Mouse (Mus musculus) heart, postnatal 0 days (tissue): ENCODE data around the gene Cyp2c23.

Experiments
- CTCF ChIP-seq: IDR thresholded peaks from 2 replicates; pipeline ENCODE4 v1.5.1; 2016; ENCODE audit warnings: antibody characterized with exemption, control low read depth, low read depth
- EP300 ChIP-seq: IDR thresholded peaks from 2 replicates; pipeline ENCODE4 v1.6.1; 2016; ENCODE audit warnings: antibody characterized with exemption, low read depth

GRCm38 (mm10) chr19:43981992-43982391 is 47.0 kb downstream of the Cyp2c23 start:
- TF ChIP-seq CTCF (no peak), EP300 (no peak)
